Mouse (Mus musculus) stomach, postnatal 0 days (tissue): ENCODE measurements around the gene Sema6d.

Experiments
- CTCF ChIP-seq: IDR thresholded peaks from 2 replicates; pipeline ENCODE4 v1.5.1; 2016; ENCODE audit warnings: antibody characterized with exemption, low read depth, mild to moderate bottlenecking, moderate library complexity
- EP300 ChIP-seq: optimal IDR thresholded peaks from 2 replicates; pipeline ENCODE3; 2016; ENCODE audit warnings: antibody characterized with exemption

- TF ChIP-seq CTCF (no peak), EP300 (no peak)
These were observed 440.7 kb downstream of the Sema6d start for GRCm38 (mm10) chr2:124530441-124530840.
